Mouse (Mus musculus) hindbrain, embryonic 15.5 days (tissue): ENCODE results near the gene Zcchc8. TPM values are rescaled to one million over a fixed set of nuclear protein-coding genes. Genes with fewer than 3 reads are reported as not detected.

Experiments used
- ATAC-seq: fragments of 200-750 bp; cut with Nextera tagmentation; 2 replicates; pipeline ENCODE4 v1.8.0; 2017; ENCODE audit warnings: low read depth, moderate number of reproducible peaks, moderate TSS enrichment; ENCODE audit not compliant: low FRiP score
- H3K27ac ChIP-seq: fragments of 300-500 bp; sonication (generic); replicated peaks from 2 replicates; pipeline ENCODE4 v1.5.1; 2015; ENCODE audit warnings: mild to moderate bottlenecking, inconsistent platforms
- H3K27me3 ChIP-seq: fragments of 300-500 bp; sonication (generic); 2 replicates; pipeline ENCODE4 v1.6.1; 2015; ENCODE audit warnings: control low read depth, inconsistent platforms
- H3K36me3 ChIP-seq: fragments of 300-500 bp; sonication (generic); 2 replicates; pipeline ENCODE4 v1.6.1; 2015; ENCODE audit warnings: control low read depth, inconsistent platforms
- H3K4me1 ChIP-seq: fragments of 300-500 bp; sonication (generic); replicated peaks from 2 replicates; pipeline ENCODE4 v1.6.1; 2015; ENCODE audit warnings: control low read depth, inconsistent platforms
- H3K4me2 ChIP-seq: fragments of 300-500 bp; sonication (generic); 2 replicates; pipeline ENCODE4 v1.6.1; 2015; ENCODE audit warnings: moderate library complexity, mild to moderate bottlenecking, inconsistent platforms
- H3K4me3 ChIP-seq: fragments of 300-500 bp; sonication (generic); 2 replicates; pipeline ENCODE4 v1.5.1; 2015; ENCODE audit warnings: mild to moderate bottlenecking, inconsistent platforms
- H3K9ac ChIP-seq: fragments of 300-500 bp; sonication (generic); 2 replicates; pipeline ENCODE4 v1.6.1; 2015; ENCODE audit warnings: inconsistent platforms
- H3K9me3 ChIP-seq: fragments of 300-500 bp; sonication (generic); 2 replicates; pipeline ENCODE4 v1.6.1; 2016; ENCODE audit warnings: control low read depth, inconsistent platforms
- WGBS: fragments of 180-500 bp; shearing (Covaris S2); methylation state at CpG from one replicate; pipeline ENCODE4 v1.1.7; 2015; 5-methylcytosine and 5-hydroxymethylcytosine counted together
- polyA plus RNA-seq: library from polyadenylated mRNA; unstranded; fragments of >200 nt; fragmentation: Nextera tagmentation; extraction: Ambion mirVana; gene quantifications from 2 replicates; pipeline ENCODE4 v1.2.1, GENCODE M21; 2015

Zcchc8 gene
- polyA plus RNA-seq, 1 experiment from 2014 or later: 68.5 TPM

DNA sequence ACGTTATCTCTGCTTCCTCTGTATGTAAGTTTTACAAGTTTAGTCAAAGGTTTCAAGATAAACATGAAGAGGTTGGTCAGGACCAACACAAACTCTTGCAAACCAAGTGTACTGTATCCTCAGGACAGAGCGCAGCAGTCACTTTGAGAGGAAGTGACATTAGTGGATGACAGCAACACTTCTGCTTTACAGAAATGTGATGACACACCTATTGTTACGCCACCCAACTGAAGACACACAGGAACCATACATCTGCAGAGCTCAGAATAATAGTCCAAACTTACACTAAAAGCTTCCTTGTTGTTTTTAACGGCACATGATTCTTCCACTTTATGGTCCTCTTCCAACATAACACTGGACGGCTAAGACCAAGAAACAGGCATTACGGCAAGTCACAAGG is 7.1 kb downstream of the Zcchc8 start:
- ATAC-seq: no peak
- peaks cover 63% of the 10 kb centered on the region for H3K36me3 ChIP-seq
- no peaks in the 10 kb centered on the region for H3K27me3 ChIP-seq
- no peaks in the 10 kb centered on the region for H3K9me3 ChIP-seq
- H3K9ac ChIP-seq: no peak overlapping the region
- H3K27ac ChIP-seq: no peak overlapping the region
- peaks cover 19% of the 10 kb centered on the region for H3K4me1 ChIP-seq
- no peak overlapping the region for H3K4me3 ChIP-seq
- 96% methylated on average over 6 of the region's 6 CpGs for WGBS
- H3K4me2 ChIP-seq: no peak overlapping the region

DNA sequence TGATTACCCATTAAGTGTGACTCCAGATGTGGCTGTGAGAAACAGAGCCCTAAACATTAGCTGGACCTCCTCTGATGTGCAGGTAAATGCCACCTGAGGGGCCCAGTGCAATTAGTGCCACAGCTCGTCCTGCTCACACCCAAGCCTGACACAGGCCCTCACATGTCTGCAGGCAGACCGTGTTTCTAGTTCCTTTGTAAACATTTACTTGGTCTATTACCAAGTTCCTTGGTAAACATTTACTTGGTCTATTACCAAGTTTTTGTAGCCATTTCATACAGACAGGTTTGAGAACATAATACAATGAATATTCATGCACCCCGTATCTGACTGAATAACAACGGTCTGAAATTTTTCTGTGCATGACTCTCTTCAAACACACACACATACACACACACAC is 11.3 kb downstream of the Zcchc8 start:
- Histone ChIP-seq H3K4me2 (no peak overlapping the region), H3K4me3 (no peak overlapping the region), H3K9ac (no peak overlapping the region), H3K36me3 (peaks cover 87% of the 10 kb centered on the region), H3K27ac (no peak overlapping the region), H3K27me3 (no peaks in the 10 kb centered on the region), H3K9me3 (no peaks in the 10 kb centered on the region), H3K4me1 (no peaks in the 10 kb centered on the region)
- no peak for ATAC-seq
- 89% methylated on average over 4 of the region's 4 CpGs for WGBS

DNA sequence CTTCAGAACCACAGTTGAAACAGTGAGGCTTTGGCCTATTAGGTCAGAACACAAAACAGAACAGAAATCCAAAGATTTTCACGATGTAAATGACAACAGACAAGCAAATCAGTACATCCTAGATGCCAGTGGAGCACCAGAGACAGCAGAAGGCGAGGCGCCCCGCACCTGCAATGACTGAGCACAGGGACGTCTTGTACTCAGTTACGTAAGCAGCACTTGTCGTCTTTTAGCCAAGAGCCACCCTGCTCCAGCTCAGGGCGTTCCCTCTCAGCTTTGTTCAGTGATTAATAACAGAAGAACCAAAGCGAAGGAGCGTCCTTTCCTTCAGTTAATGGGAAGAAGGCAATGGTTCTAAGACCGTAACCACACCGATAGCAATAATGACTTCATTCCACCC is 12.3 kb downstream of the Zcchc8 start:
- Histone ChIP-seq H3K27me3 (no peaks in the 10 kb centered on the region), H3K4me3 (no peak overlapping the region), H3K27ac (no peak overlapping the region), H3K4me1 (no peaks in the 10 kb centered on the region), H3K9ac (no peak overlapping the region), H3K36me3 (peaks cover 84% of the 10 kb centered on the region), H3K4me2 (no peak overlapping the region), H3K9me3 (no peaks in the 10 kb centered on the region)
- WGBS: 94% methylated on average over 12 of the region's 12 CpGs
- ATAC-seq: no peak

DNA sequence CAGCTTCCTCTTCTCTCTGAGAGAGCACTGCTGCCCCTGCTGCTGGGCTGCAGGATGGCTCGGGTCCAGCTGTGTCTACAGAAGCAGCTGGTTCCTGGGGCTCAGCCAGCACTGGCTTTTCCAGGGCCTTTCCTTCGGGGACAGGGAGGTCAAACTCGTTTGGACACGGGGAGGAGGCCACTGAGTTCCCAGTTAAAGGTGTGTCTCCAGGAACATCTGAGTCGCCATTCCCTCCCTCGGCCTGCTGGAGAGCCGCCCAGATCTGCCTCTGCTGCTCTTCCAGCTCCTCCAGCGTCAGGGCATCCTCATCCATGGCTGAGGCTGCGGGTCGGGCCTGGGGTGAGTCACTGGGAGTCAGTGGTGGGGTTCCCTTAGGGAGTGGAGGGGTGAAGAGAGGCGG is 20.3 kb downstream of the Zcchc8 start:
- WGBS: 69% methylated on average over 11 of the region's 11 CpGs
- Histone ChIP-seq H3K27ac (no peak overlapping the region), H3K27me3 (no peaks in the 10 kb centered on the region), H3K4me1 (no peaks in the 10 kb centered on the region), H3K9ac (no peak overlapping the region), H3K36me3 (peaks cover 66% of the 10 kb centered on the region), H3K4me3 (no peak overlapping the region), H3K9me3 (no peaks in the 10 kb centered on the region), H3K4me2 (no peak overlapping the region)
- no peak for ATAC-seq

DNA sequence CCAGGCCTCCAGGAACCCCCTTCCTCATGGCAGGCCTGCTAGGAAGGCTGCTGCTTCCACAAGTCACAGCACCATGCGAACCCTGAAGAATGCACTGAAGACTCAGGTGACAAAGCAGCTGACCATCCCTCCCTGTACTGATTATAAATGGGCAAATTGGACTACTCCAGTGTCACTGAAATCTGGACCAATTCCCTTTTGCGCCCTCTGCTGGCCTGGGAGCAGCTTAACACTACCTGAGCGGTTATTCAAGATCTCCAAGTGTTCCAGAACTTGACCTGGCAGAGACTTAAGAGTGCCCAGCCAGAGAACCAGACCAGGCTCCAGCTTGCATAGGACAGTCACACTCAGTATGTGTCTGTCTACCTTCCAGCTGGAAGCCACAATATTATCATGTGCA is 21.7 kb downstream of the Zcchc8 start:
- Histone ChIP-seq H3K36me3 (peaks cover 53% of the 10 kb centered on the region), H3K4me3 (no peak overlapping the region), H3K9ac (no peak overlapping the region), H3K27me3 (no peaks in the 10 kb centered on the region), H3K9me3 (no peaks in the 10 kb centered on the region), H3K4me1 (no peaks in the 10 kb centered on the region), H3K4me2 (no peak overlapping the region), H3K27ac (no peak overlapping the region)
- ATAC-seq: no peak
- 37% methylated on average over 3 of the region's 3 CpGs for WGBS

DNA sequence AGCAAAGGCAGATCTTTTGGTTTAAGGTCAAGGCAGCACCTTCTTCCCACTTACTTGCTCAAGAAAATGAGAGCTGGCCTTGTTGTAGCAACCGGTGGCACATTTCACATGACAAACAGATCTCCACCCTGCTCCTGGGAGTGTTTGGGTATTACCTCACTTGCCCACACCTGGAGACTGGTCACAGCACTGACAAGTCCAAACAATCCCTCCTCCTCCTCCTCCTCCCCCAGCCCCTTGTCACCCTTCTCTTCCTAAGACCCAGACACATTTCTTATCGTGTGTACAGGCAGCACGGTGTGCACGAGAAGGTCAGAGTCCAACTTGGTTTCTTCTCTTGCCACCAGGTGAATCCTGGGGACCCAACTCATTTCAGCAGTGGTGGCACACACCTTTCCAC is 23.9 kb downstream of the Zcchc8 start:
- Histone ChIP-seq H3K4me2 (no peak overlapping the region), H3K4me1 (no peaks in the 10 kb centered on the region), H3K36me3 (peaks cover 34% of the 10 kb centered on the region), H3K9me3 (no peaks in the 10 kb centered on the region), H3K4me3 (no peak overlapping the region), H3K9ac (no peak overlapping the region), H3K27me3 (no peaks in the 10 kb centered on the region), H3K27ac (no peak overlapping the region)
- WGBS: 92% methylated on average over 4 of the region's 4 CpGs
- no peak for ATAC-seq

DNA sequence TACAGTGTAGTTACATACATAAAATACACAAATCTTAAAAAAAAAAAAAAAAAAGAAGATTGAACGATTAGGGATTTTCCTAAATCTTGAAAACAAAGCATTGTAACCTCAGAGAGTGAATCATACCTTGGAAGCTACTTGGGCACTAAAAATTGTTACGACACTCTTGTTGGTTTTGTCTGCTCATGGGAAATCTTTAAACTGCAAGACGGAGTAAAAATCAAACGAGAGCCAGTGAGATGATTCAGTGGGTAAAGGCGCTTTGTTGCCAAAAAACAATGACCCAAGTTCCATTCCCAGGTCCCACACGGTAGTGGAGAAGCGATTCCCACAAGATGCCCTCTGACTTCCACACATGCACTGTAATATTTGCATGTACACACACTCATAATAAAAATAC is 24.7 kb downstream of the Zcchc8 start:
- 92% methylated on average over 7 of the region's 7 CpGs for WGBS
- H3K4me2 ChIP-seq: no peak overlapping the region

DNA sequence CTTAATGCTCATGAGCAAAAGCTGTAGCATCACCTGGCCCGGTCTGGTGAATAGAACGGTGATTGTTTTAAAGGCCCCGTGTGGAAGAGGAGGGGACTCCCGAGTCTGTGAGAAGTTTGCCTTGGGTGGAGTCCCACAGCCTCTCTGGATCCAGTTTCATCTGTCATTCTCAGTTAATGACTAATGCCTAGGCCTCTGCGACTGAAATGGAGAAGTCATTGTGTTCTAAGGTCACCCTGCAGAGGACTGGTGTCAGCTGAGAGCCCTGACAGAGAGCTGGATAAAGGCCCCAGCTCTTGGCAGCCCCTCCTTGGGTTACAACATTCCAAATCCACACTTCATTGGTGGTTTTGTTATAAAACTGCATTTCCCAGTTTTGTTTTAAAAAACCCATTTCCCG is 26.4 kb downstream of the Zcchc8 start:
- no peak overlapping the region for H3K4me2 ChIP-seq
- 65% methylated on average over 6 of the region's 6 CpGs for WGBS
- H3K27ac ChIP-seq: no peak overlapping the region
- no peaks in the 10 kb centered on the region for H3K9me3 ChIP-seq
- ATAC-seq: no peak
- H3K4me3 ChIP-seq: no peak overlapping the region
- H3K4me1 ChIP-seq: no peaks in the 10 kb centered on the region
- H3K9ac ChIP-seq: no peak overlapping the region
- no peaks in the 10 kb centered on the region for H3K27me3 ChIP-seq
- peaks cover 14% of the 10 kb centered on the region; the same call in 1 of the 2 replicates for H3K36me3 ChIP-seq

More for the DNA sequence above, 24.7 kb downstream of the Zcchc8 start:
- Histone ChIP-seq H3K9ac (no peak overlapping the region), H3K27me3 (no peaks in the 10 kb centered on the region), H3K27ac (no peak overlapping the region), H3K36me3 (peaks cover 27% of the 10 kb centered on the region), H3K4me1 (no peaks in the 10 kb centered on the region), H3K9me3 (no peaks in the 10 kb centered on the region), H3K4me3 (no peak overlapping the region)
- no peak for ATAC-seq

DNA sequence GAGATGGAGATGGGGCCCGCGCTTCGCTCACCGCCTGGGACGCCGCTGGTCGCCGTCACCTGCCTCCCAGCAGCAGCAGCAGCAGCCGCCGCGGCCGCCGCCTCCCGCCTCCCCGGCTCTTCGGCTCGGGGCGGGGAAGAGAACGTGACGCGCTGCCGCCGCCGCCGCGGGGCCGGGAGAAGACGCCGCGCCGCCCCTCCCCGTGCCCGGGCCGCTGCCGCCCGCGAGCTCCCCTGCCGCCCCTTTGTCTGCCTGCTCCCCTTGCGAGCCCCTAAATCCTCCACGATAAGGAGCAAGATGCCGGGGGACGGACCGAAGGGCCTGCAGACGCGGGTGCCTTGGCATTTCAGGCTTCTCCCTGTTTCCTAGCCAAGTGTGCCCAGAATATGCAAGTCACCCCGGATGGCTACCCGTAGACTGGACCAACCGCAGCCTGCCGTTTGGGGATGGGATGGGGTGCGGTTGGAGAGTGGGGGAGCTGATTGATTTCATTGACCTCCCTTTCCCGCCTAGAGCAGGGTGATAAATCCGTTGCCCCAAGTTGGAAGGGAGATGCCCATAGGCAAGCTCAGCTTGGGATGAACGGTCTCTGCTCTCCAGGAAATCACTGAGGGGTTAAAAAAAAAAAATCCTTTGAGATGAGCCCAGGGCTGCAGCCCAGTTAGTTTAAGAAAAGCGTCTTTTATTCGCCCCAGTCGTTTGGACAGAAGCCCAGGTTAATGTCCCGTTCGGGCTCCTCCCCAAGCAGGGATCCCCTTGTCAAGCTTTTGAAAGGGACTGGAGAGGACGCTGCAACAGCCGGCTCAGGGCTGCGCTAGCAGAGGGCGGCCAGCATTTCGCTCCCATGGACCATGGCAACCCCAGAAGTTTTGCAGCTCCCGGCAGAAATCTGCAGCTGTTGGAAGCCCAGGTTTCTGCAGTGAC is 36.4 kb downstream of the Zcchc8 start, which contains the start of gene Clip1:
TSS of gene Clip1 (minus strand) at position 398 of the 924 bp plus-strand sequence.
- no peaks in the 10 kb centered on the region for H3K36me3 ChIP-seq
- no peaks in the 10 kb centered on the region for H3K9me3 ChIP-seq
- peak within 1 kb of the TSS; percentile 87 for H3K4me3 ChIP-seq
- under 1% methylated on average over 36 of the region's 64 CpGs for WGBS
- peaks cover 32% of the 10 kb centered on the region for H3K4me1 ChIP-seq
- peak within 1 kb of the TSS; percentile 74 for H3K4me2 ChIP-seq
- no peaks in the 10 kb centered on the region for H3K27me3 ChIP-seq
- H3K27ac ChIP-seq: peak within 1 kb of the TSS; percentile 99
- peak; percentile 75 for ATAC-seq
- H3K9ac ChIP-seq: peak within 1 kb of the TSS; percentile 98

DNA sequence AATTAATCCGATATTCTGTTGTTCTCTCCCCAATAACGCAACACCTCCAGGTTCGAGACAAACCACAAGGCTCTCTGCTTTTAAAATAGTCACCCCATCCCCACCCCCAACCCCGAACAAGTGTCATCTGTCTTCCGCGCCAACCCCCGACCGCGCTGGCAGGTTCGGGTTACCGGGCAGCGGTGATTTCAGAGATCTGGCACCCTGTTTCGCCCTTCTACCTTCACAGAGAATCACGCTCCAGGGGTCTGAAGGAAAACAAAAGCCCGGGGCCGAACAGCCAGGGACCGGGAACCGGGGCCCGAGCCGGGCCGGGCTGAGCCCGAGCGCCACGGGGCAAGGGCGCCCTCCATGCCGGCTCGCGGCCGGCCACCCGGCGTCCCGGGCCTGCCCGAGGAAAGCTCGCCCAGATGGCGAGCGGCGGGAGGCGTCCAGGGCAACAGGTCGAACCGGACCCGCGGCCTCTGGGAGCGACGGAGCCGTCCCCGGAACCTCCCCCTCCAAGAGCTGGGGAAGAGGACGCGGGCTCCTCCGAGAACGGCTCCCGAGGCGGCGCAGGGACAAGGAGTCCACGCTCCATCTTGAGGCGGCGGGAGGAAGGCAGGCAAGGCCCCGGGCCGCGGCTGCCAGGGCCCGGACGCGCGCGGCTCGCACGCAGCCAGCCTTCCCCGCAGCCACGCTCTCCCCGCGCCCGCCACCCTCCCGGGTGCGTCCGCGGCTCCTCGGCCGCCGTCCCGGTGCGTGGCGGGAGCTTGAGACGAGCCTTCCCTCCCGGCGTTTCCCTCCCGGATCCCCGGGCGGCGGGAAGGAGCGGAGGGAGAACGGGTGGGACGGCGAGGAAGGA is 37.3 kb downstream of the Zcchc8 start:
- Histone ChIP-seq H3K36me3 (no peaks in the 10 kb centered on the region), H3K9ac (peak overlapping the region; percentile 98), H3K4me1 (peaks cover 32% of the 10 kb centered on the region), H3K27ac (peak overlapping the region; percentile 99), H3K27me3 (no peaks in the 10 kb centered on the region), H3K9me3 (no peaks in the 10 kb centered on the region), H3K4me2 (peak overlapping the region; percentile 74), H3K4me3 (peak overlapping the region; percentile 87)
- peak; percentile 71 for ATAC-seq
- WGBS: under 1% methylated on average over 75 of the region's 92 CpGs

DNA sequence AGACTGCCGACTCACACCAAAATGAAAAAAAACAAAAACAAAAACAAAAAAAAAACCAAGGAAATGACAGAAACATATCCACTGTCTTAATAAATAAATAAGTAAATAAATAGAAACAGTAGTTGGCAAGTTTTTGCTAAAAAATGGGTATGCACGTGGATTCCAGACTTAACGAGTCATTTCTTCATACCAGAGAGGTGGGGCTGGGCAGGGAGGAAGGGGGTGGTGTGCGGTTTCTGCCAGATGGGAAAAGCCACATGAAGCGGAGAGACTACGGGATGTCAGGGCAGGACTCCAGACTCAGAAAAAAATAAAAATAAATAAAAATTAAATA is 37.9 kb downstream of the Zcchc8 start:
- Histone ChIP-seq H3K9me3 (no peaks in the 10 kb centered on the region), H3K4me3 (peak overlapping the region; percentile 87), H3K27me3 (no peaks in the 10 kb centered on the region), H3K9ac (peak overlapping the region; percentile 98), H3K27ac (peak overlapping the region; percentile 99), H3K4me1 (peaks cover 32% of the 10 kb centered on the region), H3K36me3 (no peaks in the 10 kb centered on the region), H3K4me2 (peak overlapping the region; percentile 74)
- ATAC-seq: no peak
- WGBS: 1% methylated on average over 6 of the region's 6 CpGs

DNA sequence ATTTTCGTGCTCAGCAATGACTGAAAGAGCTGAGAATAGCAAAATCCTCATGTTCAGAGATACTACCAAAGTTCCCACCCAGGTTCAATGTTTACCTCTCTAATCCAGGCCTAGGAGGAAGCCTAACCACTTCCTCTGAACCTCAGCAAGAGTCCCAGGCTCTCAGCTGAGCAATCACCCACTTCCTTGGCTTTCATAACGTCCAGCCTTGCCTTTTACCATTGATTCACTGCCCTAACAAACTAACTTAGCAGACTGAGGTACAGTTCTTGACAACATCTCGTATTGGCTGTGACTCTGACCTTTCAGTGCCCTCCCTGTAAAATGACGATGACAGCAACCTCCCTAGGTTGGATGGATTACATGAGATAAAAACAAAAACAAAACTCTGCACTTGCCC is 38.5 kb downstream of the Zcchc8 start:
- Histone ChIP-seq H3K9ac (peak overlapping the region; percentile 98; the same call in 1 of the 2 replicates), H3K9me3 (no peaks in the 10 kb centered on the region), H3K36me3 (no peaks in the 10 kb centered on the region), H3K27me3 (no peaks in the 10 kb centered on the region), H3K4me3 (peak overlapping the region; percentile 87), H3K4me1 (peaks cover 32% of the 10 kb centered on the region), H3K27ac (peak overlapping the region; percentile 99; the same call in 1 of the 2 replicates), H3K4me2 (peak overlapping the region; percentile 74)
- no peak for ATAC-seq
- WGBS: 32% methylated on average over 4 of the region's 4 CpGs
